Mouse (Mus musculus): ENCODE data around the gene Rfc3. TPM values are rescaled to one million over a fixed set of nuclear protein-coding genes. Genes with fewer than 3 reads are reported as not detected.
A peak's percentile ranks its signal among the peaks of the same experiment; 100 is the strongest.
"Not testable (repeated sequence)": the region's sequence is repeated elsewhere in the genome, so short reads cannot be mapped to it uniquely, and the experiment has no call there.

Rfc3 gene
- 121 TPM in 2 replicates for polyA plus RNA-seq (2015; fragmentation: Nextera tagmentation; extraction: Ambion mirVana)

- Histone ChIP-seq H3K9me3 (replicated peaks) (no peaks in the 10 kb centered on the region), H3K36me3 (ENCODE audit: poor library complexity, severe bottlenecking) (peaks cover 35% of the 10 kb centered on the region), H3K4me3 (peak within 1 kb of the TSS; percentile 69), H3K4me1 (peaks cover 12% of the 10 kb centered on the region), H3K27me3 (no peaks in the 10 kb centered on the region), H3K27ac (peak within 1 kb of the TSS; percentile 75), H3K4me2 (peak within 1 kb of the TSS; percentile 76), H3K9ac (peak within 1 kb of the TSS; percentile 85)
- ATAC-seq: peak; percentile 99
- under 1% methylated on average over 40 of the region's 42 CpGs for WGBS
These were observed at the start of gene Rfc3 for GRCm38 (mm10) chr5:151650700-151651410. Rfc3 (minus strand) TSS chr5:151651242.

- not testable (repeated sequence) for H3K27ac ChIP-seq; ATAC-seq; H3K27me3 ChIP-seq; H3K4me3 ChIP-seq; H3K9me3 ChIP-seq (replicated peaks); H3K4me2 ChIP-seq; H3K36me3 ChIP-seq (ENCODE audit: poor library complexity, severe bottlenecking); H3K4me1 ChIP-seq; H3K9ac ChIP-seq
- WGBS: 91% methylated on average over 13 of the region's 13 CpGs
These were observed 42.6 kb upstream of the Rfc3 start for GRCm38 (mm10) chr5:151693636-151694035.

- Histone ChIP-seq H3K4me3 (no peak overlapping the region), H3K36me3 (ENCODE audit: poor library complexity, severe bottlenecking) (no peaks in the 10 kb centered on the region), H3K9ac (no peak overlapping the region), H3K4me1 (no peaks in the 10 kb centered on the region), H3K27me3 (no peaks in the 10 kb centered on the region), H3K9me3 (replicated peaks) (no peaks in the 10 kb centered on the region), H3K27ac (no peak overlapping the region), H3K4me2 (peak overlapping the region; percentile 43)
- ATAC-seq: peak; percentile 95
- WGBS: 29% methylated on average over 15 of the region's 15 CpGs
These were observed 35.8 kb upstream of the Rfc3 start for GRCm38 (mm10) chr5:151686606-151687525.

- Histone ChIP-seq H3K9me3 (replicated peaks) (no peaks in the 10 kb centered on the region), H3K4me1 (no peaks in the 10 kb centered on the region), H3K4me3 (no peak overlapping the region), H3K36me3 (ENCODE audit: poor library complexity, severe bottlenecking) (no peaks in the 10 kb centered on the region), H3K4me2 (no peak overlapping the region), H3K27me3 (no peaks in the 10 kb centered on the region), H3K27ac (no peak overlapping the region), H3K9ac (no peak overlapping the region)
- ATAC-seq: no peak
- 92% methylated on average over 4 of the region's 4 CpGs for WGBS
These were observed 11.2 kb upstream of the Rfc3 start for GRCm38 (mm10) chr5:151662207-151662606.

- H3K27ac ChIP-seq: no peak overlapping the region; the same call in 1 of the 2 replicates
- no peak overlapping the region for H3K9ac ChIP-seq
- no peaks in the 10 kb centered on the region for H3K27me3 ChIP-seq
- H3K36me3 ChIP-seq (ENCODE audit: poor library complexity, severe bottlenecking): peaks cover 29% of the 10 kb centered on the region
- peaks cover 12% of the 10 kb centered on the region for H3K4me1 ChIP-seq
- ATAC-seq: 0 out of 2 replicates have a peak, but pooled peaks have one; percentile 2
- H3K4me2 ChIP-seq: peak overlapping the region; percentile 76
- H3K9me3 ChIP-seq (replicated peaks): no peaks in the 10 kb centered on the region
- WGBS: 66% methylated on average over 3 of the region's 3 CpGs
- H3K4me3 ChIP-seq: peak overlapping the region; percentile 69; the same call in 1 of the 2 replicates
These were observed 356 bp upstream of the Rfc3 start for GRCm38 (mm10) chr5:151651411-151651784.

GRCm38 (mm10) chr5:151644845-151645244 is 6.2 kb downstream of the Rfc3 start:
- Histone ChIP-seq H3K4me2 (no peak overlapping the region), H3K27me3 (no peaks in the 10 kb centered on the region)
- WGBS: 93% methylated on average over 7 of the region's 7 CpGs

GRCm38 (mm10) chr5:151642867-151643266 is 8.2 kb downstream of the Rfc3 start:
- H3K4me2 ChIP-seq: no peak overlapping the region
- no peak overlapping the region for H3K27ac ChIP-seq
- ATAC-seq: no peak
- no peaks in the 10 kb centered on the region for H3K27me3 ChIP-seq
- H3K4me3 ChIP-seq: no peak overlapping the region
- H3K36me3 ChIP-seq (ENCODE audit: poor library complexity, severe bottlenecking): peaks cover 80% of the 10 kb centered on the region
- H3K9me3 ChIP-seq (replicated peaks): no peaks in the 10 kb centered on the region
- no peak overlapping the region for H3K9ac ChIP-seq
- H3K4me1 ChIP-seq: no peaks in the 10 kb centered on the region
- 93% methylated on average over 5 of the region's 5 CpGs for WGBS

More at GRCm38 (mm10) chr5:151644845-151645244, 6.2 kb downstream of the Rfc3 start:
- Histone ChIP-seq H3K9me3 (replicated peaks) (no peaks in the 10 kb centered on the region), H3K36me3 (ENCODE audit: poor library complexity, severe bottlenecking) (peaks cover 94% of the 10 kb centered on the region), H3K4me3 (no peak overlapping the region), H3K27ac (no peak overlapping the region), H3K9ac (no peak overlapping the region), H3K4me1 (peaks cover 7% of the 10 kb centered on the region)
- ATAC-seq: no peak

GRCm38 (mm10) chr5:151642102-151642501 is 8.9 kb downstream of the Rfc3 start:
- no peaks in the 10 kb centered on the region for H3K4me1 ChIP-seq
- peaks cover 73% of the 10 kb centered on the region for H3K36me3 ChIP-seq (ENCODE audit: poor library complexity, severe bottlenecking)
- no peaks in the 10 kb centered on the region for H3K9me3 ChIP-seq (replicated peaks)
- ATAC-seq: no peak
- H3K4me3 ChIP-seq: no peak overlapping the region
- WGBS: 100% methylated on average over 1 of the region's 1 CpGs
- no peak overlapping the region for H3K4me2 ChIP-seq
- no peak overlapping the region for H3K9ac ChIP-seq
- no peaks in the 10 kb centered on the region for H3K27me3 ChIP-seq
- no peak overlapping the region for H3K27ac ChIP-seq

GRCm38 (mm10) chr5:151605921-151606320 is 45.1 kb downstream of the Rfc3 start, which contains the start of gene Vmn2r18:
Vmn2r18 (minus strand) TSS chr5:151606021.
- no peaks in the 10 kb centered on the region for H3K9me3 ChIP-seq (replicated peaks)
- no peak within 1 kb of the TSS for H3K4me2 ChIP-seq
- no peak for ATAC-seq
- no peak within 1 kb of the TSS for H3K27ac ChIP-seq
- H3K27me3 ChIP-seq: no peaks in the 10 kb centered on the region
- no peaks in the 10 kb centered on the region for H3K36me3 ChIP-seq (ENCODE audit: poor library complexity, severe bottlenecking)
- no peaks in the 10 kb centered on the region for H3K4me1 ChIP-seq
- WGBS: 91% methylated on average over 3 of the region's 3 CpGs
- no peak within 1 kb of the TSS for H3K4me3 ChIP-seq
- no peak within 1 kb of the TSS for H3K9ac ChIP-seq

- no peak for ATAC-seq
- Histone ChIP-seq H3K4me3 (no peak overlapping the region), H3K36me3 (ENCODE audit: poor library complexity, severe bottlenecking) (no peaks in the 10 kb centered on the region), H3K9ac (no peak overlapping the region), H3K9me3 (replicated peaks) (no peaks in the 10 kb centered on the region), H3K27me3 (no peaks in the 10 kb centered on the region), H3K4me1 (no peaks in the 10 kb centered on the region), H3K4me2 (no peak overlapping the region), H3K27ac (no peak overlapping the region)
- 47% methylated on average over 1 of the region's 1 CpGs for WGBS
These were observed 49.3 kb downstream of the Rfc3 start for GRCm38 (mm10) chr5:151601696-151602095.

Data from forebrain, embryonic 13.5 days (tissue).